Mouse (Mus musculus) spleen, embryonic (tissue): ENCODE data around the gene Flt3.

ENCODE experiments used
- CTCF ChIA-PET: fragments of 350-600 bp; sonication (Branson Sonifier 250); formaldehyde crosslinking; loops from one replicate; lab custom pipeline; 2022; lab: Charles Lee

Flt3 gene

GRCm38 (mm10) chr5:147357536-147357935 lies 42.8 kb downstream of the Flt3 start:
- CTCF ChIA-PET = interaction anchor here (0.6 to 1.1 kb wide), 3 partner anchors 17 to 786 kb away, joined by 3 to 6 read pairs (median 3); no protein-coding TSS in a partner anchor

GRCm38 (mm10) chr5:147356260-147357055 lies 43.8 kb downstream of the Flt3 start:
- CTCF ChIA-PET = interaction anchor here (0.5 to 1.1 kb wide), 3 partner anchors 16 to 76 kb away, joined by 3 to 6 read pairs (median 3); no protein-coding TSS in a partner anchor

GRCm38 (mm10) chr5:147355788-147356187 lies 44.5 kb downstream of the Flt3 start:
- CTCF ChIA-PET = interaction anchor here (1.1 kb wide), 1 partner anchor 65 kb away, joined by 3 read pairs; no protein-coding TSS in a partner anchor

- CTCF ChIA-PET = no interaction called here
Measured at GRCm38 (mm10) chr5:147354985-147355384, 45.3 kb downstream of the Flt3 start.

- CTCF ChIA-PET = no interaction called here
Measured at GRCm38 (mm10) chr5:147354161-147354780, 46.0 kb downstream of the Flt3 start.

- CTCF ChIA-PET = interaction anchor here (1.3 kb wide), 1 partner anchor 11 kb away, joined by 3 read pairs; no protein-coding TSS in a partner anchor
Measured at GRCm38 (mm10) chr5:147351931-147352330, 48.4 kb downstream of the Flt3 start.

GRCm38 (mm10) chr5:147345981-147346380 lies 54.3 kb downstream of the Flt3 start:
- CTCF ChIA-PET = interaction anchor here (0.5 to 0.7 kb wide), 2 partner anchors 21 to 70 kb away, joined by 5 read pairs; no protein-coding TSS in a partner anchor

GRCm38 (mm10) chr5:147343904-147344303 lies 56.4 kb downstream of the Flt3 start:
- CTCF ChIA-PET = interaction anchor here (0.6 to 0.7 kb wide), 2 partner anchors 11 to 332 kb away, joined by 3 to 12 read pairs; no protein-coding TSS in a partner anchor

- CTCF ChIA-PET = no interaction called here
Measured at GRCm38 (mm10) chr5:147342901-147343300, 57.4 kb downstream of the Flt3 start.

GRCm38 (mm10) chr5:147340741-147341414 lies 59.4 kb downstream of the Flt3 start:
- CTCF ChIA-PET = interaction anchor here (0.7 to 0.9 kb wide), 3 partner anchors 16 to 157 kb away, joined by 3 to 6 read pairs (median 4); no protein-coding TSS in a partner anchor

- CTCF ChIA-PET = no interaction called here
Measured at GRCm38 (mm10) chr5:147339560-147339959, 60.7 kb downstream of the Flt3 start.

- CTCF ChIA-PET = interaction anchor here (1.5 kb wide), 1 partner anchor 11 kb away, joined by 5 read pairs; no protein-coding TSS in a partner anchor
Measured at GRCm38 (mm10) chr5:147338967-147339366, 61.3 kb downstream of the Flt3 start.

- CTCF ChIA-PET = interaction anchor here (0.6 kb wide), 1 partner anchor 11 kb away, joined by 3 read pairs; no protein-coding TSS in a partner anchor
Measured at GRCm38 (mm10) chr5:147332711-147333110, 67.6 kb downstream of the Flt3 start.

GRCm38 (mm10) chr5:147331547-147331946 lies 68.7 kb downstream of the Flt3 start:
- CTCF ChIA-PET = interaction anchor here (1.0 kb wide), 1 partner anchor 26 kb away, joined by 3 read pairs; no protein-coding TSS in a partner anchor

GRCm38 (mm10) chr5:147329946-147330345 lies 70.3 kb downstream of the Flt3 start:
- CTCF ChIA-PET = interaction anchor here (0.5 to 0.6 kb wide), 4 partner anchors 42 to 597 kb away, joined by 3 to 11 read pairs (median 5); no protein-coding TSS in a partner anchor

- CTCF ChIA-PET = no interaction called here
Measured at GRCm38 (mm10) chr5:147327636-147328035, 72.7 kb downstream of the Flt3 start.

GRCm38 (mm10) chr5:147325931-147326330 lies 74.4 kb downstream of the Flt3 start:
- CTCF ChIA-PET = no interaction called here

GRCm38 (mm10) chr5:147323237-147323917 lies 76.9 kb downstream of the Flt3 start:
- CTCF ChIA-PET = no interaction called here

- CTCF ChIA-PET = no interaction called here
Measured at GRCm38 (mm10) chr5:147322183-147322582, 78.1 kb downstream of the Flt3 start, which contains the start of gene Urad. Gene Urad (minus strand): TSS chr5:147322440.

- CTCF ChIA-PET = interaction anchor here (0.6 to 1.7 kb wide), 3 partner anchors 133 to 414 kb away, joined by 3 to 6 read pairs (median 4); no protein-coding TSS in a partner anchor
Measured at GRCm38 (mm10) chr5:147319653-147320052, 80.6 kb downstream of the Flt3 start.
